Mouse (Mus musculus): ENCODE measurements around the gene Fam71a.
A peak's percentile ranks its signal among the peaks of the same experiment; 100 is the strongest.

The Fam71a gene

DNA sequence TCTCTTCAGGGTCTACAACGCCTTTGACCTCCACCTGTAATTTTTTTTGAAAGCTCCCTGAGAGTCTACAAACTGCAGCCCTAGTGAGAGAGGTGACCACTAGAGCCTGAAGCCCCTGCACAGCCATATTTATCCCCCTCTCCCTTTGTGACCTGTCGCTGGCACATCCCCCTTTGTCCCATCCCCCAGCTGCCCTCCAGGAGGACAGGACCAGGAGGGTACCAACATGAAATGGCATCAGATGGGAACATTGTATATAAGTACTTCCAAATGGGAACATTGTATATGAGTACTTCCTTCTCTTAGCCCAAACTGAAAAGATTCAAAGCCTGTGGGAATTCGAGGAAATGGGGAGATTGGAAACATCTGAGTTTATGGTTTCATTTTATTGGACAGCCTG lies at the start of gene Fam71a:
Gene Fam71a, minus strand, starts transcription at position 101 of the 400 bp plus-strand sequence.
- DNase-seq (ENCODE audit: low read depth, low spot score), result no peak

DNA sequence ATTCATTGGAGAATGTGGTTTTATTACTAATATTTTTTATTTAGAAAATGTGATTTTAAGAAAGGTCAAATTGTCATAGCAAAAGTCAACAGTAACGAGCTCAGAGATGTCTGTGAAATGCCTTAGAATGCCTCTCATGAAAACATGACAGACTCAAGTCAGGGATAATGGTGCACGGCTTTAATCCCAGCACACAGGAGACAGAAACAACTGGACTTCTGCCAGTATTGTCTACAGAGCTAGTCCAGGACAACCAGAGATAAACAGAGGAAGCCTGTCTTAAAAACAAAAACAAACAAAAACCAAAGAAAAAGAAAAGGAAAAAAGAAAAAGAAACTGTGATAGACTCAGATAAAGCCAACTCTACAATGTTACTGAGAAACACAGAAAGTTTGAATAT lies 46.5 kb upstream of the Fam71a start:
- DNase-seq (ENCODE audit: low read depth, low spot score), result no peak

DNA sequence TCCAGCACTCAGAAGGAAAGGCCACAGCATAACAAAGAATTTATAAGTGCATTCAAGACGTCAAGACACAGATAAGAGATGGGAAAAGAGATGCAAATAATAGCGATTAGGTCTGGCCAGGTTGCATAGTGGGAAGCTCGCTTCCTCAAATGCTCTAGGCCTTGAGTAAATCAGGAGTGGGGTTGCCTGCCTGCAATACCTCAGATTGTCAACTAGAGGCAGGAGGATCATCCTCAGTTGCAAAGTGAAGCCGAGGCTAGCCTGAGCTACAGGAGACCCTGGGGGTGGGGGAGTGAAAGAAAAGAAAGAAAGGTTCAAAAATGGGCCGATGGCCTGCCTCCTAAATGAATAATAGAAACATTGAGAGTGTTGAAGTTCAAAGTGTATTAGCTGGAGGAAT lies 41.2 kb upstream of the Fam71a start:
- DNase-seq (ENCODE audit: low read depth, low spot score), result no peak

DNA sequence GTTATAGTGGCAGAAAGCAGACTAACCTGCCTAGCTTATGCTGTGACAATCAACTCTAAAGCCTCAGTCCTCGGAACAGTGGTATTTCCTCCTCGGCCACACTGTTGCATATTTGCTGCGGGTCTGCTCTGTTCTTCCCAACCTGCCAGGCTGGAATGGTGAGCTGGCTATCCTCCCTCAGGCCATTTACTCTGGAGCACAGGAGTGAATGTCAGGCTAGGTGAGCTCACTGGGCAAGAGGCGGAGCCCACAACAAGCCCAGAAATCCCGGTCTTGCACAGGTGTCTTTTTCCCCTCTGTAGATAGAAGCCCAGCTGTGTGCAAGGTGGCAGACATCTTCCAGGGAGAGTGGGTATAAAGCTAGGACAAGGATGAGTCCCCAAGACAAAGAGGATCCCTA lies 40.3 kb upstream of the Fam71a start:
- DNase-seq (ENCODE audit: low read depth, low spot score), result no peak

DNA sequence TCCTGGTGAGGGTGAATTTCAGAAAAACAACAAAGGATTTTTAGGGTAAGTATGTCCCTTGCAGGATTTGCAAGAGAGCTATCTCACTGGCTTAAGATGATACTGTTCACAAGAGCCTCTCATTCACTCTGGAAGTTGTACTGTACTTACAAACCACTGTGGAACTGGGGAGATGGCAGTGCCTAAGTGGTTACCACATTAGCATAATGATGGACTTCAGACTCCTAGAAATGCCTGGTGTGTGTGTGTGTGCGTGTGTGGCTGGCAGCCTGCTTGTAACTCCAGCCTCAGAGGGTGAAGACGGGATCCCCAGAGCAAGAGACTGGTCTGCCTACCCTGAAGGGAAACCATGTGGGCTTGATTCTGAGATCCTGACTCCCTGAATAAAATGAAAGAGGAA lies 38.9 kb upstream of the Fam71a start:
- DNase-seq (ENCODE audit: low read depth, low spot score), result no peak

DNA sequence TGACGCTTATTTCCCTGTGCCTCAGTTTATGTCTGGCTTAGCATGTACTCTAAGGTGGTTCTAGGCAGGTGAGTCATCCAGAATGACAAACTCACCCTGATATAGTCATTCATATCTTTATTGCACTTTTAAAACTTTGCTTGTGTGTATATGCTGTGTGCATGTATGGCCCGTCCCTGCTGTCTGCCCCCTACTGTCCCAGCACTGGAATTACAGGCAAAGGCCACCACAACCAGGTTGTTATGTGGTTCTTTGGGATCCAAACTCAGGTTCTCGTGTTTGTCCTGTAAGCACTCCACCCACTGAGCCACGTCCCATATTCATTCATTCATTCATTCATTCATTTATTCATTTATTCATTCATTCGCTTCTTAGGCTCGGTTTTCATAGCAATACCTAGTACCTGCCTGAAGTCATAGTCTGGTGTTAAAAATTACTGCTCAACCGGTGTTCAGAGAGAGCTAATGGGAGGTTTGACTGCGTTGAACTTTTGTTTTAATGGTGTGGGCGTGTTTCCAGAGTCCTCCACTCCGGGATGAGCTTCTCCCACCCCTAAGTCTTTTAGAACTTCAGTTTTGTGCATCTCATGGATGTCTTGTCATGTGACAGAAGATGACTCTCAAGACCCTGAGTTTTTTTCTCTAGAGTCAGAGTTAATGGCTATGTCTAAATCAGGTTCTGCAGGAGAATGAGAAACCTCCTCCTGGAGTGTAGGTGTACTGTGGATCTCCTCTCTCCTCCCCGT lies 37.8 kb upstream of the Fam71a start:
- no peak for DNase-seq (ENCODE audit: low read depth, low spot score)

DNA sequence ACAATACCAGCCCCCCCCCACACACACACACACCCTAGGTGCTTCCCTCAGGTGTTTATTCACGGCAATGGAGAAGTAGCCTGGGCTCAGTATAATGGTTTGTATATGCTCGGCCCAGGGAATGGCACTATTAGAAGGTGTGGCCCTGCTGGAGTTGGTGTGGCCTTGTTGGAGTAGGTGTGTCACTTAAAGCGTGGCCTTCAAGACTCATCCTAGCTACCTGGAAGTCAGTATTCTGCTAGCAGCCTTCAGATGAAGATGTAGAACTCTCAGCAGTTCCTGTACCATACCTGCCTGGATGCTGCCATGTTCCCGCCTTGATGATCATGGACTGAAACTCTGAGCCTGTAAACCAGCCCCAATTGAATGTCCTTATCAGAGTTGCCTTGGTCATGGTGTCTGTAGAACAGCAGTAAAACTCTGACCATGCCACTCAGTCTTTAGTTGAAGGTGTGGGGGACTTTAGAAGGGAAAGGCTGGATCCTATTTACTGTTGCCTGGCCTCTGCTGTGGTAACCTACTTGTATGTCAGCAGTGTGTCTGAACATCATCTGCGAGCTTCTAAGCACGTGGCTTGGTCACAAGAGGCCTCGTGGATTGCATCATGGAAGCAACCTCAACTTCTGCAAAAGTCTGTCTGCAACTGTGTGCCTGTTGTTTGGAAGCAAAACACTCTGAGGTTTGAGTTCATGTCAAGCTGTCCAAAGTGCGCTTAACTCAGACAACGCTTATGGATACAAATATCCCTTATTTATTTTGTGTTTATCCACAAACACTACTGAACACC lies 36.4 kb upstream of the Fam71a start:
- DNase-seq (ENCODE audit: low read depth, low spot score), result no peak

DNA sequence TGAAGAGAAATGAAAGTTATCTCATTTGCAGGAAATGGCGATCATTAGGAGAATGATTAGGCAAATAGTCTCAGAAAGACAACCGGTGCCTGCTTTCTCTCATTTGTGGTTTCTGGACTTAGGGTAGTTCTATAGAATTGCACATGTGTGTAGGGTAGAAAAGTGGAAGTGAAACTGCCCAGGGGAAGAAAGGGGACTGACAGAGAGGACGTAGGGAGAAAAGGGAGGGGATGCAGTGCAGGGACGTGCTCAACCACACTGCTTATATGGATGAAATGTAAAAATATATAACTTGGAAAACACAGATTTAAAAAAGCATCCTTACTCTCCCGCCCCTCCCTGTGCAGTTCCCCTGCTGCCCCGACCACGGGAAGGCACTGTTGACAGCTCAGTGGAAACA lies 33.3 kb upstream of the Fam71a start:
- no peak for DNase-seq (ENCODE audit: low read depth, low spot score)

DNA sequence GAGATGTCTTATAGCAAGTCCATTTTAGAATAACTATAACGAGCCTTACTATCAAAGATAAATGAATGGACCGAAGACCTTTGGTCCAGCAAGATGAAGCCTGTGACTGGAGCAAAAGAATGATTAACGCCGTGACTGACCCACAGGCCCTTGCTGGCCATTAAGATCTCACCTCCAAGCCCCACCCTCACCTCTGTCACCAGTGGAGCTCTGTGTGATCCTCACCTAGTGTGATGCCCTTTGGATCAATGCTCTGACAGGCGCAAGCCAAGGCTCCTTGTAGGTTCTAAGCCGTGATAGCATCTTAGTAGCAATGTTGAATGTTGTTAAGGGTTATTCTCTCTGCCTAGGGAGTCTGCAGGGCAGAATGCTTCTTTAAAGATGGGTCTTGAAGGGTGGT lies 31.4 kb upstream of the Fam71a start:
- DNase-seq (ENCODE audit: low read depth, low spot score), result no peak

DNA sequence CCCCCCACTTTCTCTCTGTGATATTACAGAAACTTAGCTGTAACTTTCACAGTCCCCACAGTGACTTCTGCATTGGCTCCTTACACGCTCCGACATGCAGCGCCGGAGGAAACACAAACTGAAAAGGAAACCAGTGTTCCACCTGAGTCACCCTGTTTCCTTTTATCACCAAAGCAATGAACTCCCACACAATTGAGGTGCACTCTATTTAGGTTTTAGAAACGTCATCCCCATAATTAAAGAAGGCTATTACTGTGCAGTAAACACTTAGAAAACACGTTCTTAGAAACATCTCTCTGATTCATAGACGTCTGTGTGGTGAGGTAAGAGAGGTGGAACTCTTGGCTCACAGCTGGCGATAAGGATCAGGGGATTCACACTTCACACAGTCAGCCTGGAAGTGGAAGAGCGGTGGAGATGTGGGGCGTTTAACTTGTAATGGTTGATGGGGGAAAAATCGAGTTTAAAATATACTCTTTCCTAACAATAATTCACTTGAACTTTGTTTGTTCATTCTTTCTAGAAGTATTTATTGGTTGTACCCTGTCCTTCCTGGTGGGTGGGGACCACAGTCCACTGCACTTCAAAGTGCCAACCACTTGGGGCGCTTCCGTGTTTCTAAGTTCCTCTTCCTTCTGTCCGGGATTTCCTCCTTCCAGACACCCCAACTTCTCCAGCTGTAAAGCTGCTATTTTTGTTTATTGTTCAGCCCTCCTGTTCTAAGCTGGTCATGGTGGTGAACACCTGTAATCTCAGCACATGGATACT lies 29.2 kb upstream of the Fam71a start:
- no peak for DNase-seq (ENCODE audit: low read depth, low spot score)

DNA sequence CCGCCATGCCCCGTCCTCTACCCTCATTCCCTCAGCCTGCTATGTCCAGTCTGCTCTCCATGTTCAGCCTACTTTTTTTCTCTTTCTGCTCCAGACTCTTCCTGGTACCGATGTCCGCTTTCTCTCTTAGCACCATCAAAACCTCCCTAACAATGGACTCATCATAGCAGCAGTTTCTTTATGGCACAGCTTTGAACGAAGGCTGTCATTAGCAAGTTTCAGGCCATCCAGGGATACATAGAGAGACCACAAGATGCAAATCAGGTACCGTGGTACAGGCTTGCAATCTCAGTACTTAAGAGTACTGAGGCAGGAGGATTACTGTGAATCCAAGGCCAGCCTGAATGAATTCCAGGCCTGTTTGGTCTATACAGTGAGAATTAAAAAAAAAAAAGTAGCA lies 28.1 kb upstream of the Fam71a start:
- DNase-seq (ENCODE audit: low read depth, low spot score), result no peak

DNA sequence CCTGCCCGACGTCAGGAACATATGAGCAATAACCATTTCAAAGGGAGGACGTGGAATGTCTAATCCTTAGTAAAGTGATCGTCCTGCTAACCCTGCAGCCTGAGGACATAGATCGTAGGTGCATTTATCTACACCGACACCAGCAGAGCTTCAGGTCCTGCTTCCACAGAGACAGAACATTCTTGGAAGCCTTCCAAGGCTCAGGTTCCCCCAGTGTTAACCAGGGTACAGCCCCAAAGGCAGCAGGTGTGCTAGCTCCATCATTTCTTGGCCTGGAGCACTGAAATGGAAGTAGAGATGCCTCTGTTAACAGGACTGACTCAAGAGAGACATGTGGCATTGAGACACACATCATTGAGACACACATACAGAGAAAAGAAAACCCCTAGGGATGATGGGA lies 27.6 kb upstream of the Fam71a start:
- no peak for DNase-seq (ENCODE audit: low read depth, low spot score)

DNA sequence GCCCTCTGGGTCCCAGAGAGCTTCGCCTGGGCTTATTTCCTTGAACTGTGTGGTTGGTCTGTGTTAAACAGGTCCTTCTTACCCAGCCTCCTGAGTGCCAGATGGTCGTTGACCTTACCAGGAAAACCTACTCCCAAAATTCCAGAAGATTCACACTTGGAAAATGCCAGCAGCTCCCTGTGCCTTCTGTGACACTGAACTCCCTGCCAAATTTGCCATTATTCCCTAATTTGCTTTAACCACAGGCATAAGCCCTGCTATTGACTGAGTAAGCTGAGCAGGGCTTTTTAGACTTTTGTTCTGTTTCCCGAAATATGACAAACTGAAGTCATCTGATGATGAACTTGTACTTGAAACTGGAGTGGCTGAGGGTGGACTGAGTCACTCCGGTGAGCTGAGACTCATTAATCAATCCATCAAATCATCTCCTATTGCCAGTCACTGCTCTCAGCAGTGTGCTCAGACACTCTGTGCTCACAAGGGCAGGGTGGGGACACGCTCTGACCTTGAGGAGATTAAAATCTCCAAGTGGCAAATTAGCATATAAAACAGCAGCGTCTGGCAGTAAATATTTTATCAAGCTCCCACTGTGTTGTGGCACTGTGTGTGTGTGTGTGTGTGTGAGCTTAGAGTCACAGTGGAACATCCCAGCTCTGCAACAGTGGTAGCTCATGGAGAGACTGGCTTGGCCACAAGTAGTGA lies 25.2 kb upstream of the Fam71a start:
- DNase-seq (ENCODE audit: low read depth, low spot score), result no peak

DNA sequence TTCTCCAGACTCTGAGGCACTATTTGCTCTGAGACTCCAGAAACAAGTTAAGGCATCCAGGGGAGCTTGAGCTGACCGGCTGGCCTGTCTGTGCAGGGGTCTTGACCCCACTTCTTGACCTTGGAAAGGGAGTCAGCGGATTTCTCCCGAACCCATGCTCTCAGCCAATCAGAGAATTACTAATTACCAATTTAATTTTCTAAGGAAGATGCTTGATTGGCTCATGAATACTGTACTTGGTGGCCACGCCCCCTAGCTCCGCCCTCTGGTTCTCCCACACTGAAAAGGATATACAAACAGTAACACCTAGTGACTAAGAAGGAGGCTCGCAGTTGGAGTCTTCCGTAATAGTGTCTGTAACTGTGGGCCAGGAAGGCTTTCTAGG lies 21.8 kb upstream of the Fam71a start:
- DNase-seq (ENCODE audit: low read depth, low spot score), result no peak

DNA sequence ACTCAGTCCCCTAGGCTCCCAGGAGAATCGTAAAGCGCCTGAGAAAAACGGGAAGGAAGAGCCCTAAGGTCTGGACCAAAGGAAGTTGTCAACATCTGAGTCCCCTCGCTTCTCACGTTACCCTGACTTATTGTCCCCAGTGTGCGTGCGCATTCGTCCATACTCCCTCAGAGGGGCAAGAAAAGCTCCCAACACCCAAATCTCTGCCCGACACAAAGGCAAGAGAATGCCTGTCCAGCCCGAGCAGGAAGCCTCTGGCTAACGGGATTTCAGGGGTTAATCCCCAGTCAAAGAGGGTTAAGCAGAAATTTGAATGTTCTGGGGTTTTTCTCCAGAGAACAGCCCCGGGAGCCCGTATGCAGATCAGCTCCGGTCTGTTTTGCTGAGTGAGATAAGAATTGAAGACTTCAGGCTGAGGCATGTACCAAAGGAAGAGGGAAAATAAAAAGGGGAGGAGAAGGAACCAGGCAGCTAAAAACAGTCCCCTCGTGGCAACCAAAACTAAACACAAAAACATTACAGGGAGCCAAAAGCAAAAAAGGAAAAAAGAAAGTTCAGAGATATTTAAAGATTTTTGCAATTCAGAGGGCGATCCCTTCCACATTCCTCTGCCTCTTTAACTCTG lies 21.3 kb upstream of the Fam71a start:
- no peak for DNase-seq (ENCODE audit: low read depth, low spot score)

DNA sequence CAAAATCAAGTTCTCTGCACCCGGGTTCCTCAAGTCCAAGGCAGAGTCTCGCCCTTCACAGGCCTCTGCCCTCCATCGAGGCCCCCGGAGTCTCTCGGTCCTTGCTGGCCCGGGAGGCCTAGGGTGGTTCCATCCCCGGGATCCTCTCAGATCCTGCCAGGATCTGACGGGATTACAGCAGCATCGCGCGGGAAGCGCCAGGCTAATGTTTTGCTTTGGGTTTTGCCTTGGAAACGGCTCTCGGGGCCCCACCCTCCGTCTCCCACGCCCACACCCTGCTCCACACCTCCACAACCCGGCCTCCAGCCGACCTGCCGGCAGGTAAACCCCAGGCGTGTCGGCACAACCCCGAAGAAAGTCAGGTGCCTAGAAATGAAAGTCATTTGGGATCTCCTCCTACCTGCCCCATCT lies 20.2 kb upstream of the Fam71a start:
- DNase-seq (ENCODE audit: low read depth, low spot score), result no peak

DNA sequence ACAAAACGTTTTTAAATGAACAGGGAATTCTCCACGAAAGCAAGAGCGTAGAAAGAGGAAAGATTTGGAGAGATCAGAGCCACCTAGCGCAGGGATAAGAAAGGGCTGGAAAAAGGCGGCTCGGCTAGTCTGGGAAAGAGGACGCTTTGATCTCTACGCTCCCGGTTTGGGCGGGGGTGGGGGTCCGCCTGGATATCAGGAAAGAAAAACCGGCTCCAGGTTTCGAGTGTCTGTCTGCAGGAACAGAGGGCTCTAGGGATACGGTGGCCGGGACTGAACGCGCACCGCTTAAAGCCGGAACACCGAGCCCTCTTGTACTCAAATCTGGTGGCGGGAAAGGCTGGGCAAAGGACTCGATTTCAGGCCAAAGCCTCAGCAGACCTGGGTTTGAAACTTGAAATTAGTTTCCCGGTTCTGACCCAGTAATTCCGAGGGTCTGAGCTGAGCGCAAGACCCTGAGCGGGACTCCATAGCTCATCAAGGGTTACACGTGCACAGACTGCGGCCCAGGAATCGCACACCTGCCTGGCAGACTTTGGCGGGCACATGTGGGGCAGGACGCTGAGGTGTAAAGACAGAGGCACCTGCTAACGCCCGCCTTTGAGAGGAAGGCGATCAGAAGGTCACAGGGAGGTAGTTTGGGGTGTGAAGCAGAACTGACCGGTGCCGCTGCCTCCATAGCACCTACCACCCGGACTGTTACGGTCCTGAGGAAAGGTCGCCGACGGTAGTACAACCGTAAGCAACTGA lies 19.6 kb upstream of the Fam71a start:
- DNase-seq (ENCODE audit: low read depth, low spot score), result no peak

DNA sequence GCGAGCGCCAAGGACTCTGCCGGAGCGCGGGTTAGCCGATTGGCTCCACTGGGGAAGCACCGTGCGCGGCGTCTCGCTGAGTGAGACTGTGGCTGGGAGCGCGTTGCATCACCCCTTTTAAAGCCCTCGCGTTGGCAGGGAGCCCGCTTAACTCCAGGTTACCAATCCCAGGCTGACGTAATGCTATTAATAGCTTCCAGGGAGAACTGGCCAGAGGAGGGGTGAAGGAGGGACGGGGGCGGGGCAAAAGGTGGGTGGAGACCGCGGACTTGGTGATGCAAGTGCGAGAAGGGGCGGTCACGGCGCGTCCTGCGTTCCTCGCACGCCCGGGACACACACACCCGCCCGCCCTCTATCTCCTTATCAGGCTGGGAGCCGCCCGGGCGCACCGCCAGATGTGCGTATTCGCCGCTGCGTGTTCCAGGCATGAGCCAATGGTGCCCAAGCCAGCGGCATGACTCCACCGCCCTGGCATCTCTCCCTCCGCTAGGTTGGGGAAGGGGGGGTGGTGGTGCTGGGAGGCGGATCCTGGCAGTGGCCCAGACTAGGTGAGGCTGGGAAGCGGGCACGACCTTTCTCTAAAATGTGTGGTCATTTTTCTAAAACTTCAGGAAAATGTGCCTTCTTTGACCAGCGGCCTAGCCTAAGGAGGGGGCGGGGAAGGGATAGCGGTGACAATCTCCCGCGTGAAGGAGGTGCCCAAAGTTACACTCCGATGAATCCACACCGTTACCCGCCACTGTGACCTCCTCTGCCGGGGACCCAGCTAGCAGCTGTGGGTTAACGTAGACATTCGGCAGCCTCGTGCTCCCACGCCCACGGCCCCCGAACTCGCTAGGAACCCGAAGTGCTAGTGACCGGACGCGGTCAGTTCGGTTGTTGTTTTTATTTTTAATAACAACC lies 18.8 kb upstream of the Fam71a start:
- DNase-seq (ENCODE audit: low read depth, low spot score), result peak; percentile 50

DNA sequence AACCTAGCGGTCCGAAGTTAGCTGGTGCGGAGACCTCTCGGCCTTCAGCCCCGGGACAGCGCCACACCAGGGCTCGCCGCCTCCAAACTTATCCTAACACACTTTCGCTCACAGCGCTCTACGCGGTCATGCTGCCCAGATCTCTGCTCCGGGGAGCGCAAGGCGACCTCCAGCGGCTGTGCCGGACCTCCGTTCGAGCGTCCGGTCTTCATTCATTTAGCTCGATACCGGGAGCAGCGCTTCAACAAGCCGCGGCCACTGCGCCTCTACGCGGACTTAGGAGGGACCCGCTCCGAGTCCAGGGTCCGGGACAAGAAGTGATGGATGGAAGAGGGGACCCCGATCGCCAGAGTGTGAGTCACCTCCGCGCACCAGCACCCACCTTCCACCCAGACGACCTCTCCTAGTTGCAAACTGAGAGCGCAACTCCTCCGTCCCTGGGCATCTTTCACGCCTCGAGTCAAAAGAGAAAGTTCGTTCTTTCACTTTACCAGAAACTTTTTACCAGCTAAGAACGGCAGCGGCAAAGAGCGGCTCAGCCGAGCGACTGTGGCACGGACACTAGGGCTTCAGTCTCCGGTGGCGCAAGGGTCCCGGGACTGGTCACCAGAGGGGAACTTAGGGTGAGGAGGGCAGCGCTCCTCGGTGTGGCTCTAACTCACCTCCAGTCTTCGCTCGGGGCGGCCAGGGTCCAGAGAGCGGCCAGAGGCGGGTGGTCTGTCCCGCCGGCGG lies 18.0 kb upstream of the Fam71a start:
- DNase-seq (ENCODE audit: low read depth, low spot score), result no peak
